Mouse (Mus musculus) megakaryocyte, embryonic 14.5 days (primary cell): ENCODE results near the gene Sost.

Experiments used
- FLI1 ChIP-seq: IDR thresholded peaks from 2 replicates; pipeline ENCODE4 v1.6.1; 2012; ENCODE audit warnings: low read length, inconsistent platforms, mixed read lengths
- GATA1 ChIP-seq: IDR thresholded peaks from 3 replicates; pipeline ENCODE4 v1.6.1; 2012; ENCODE audit warnings: mixed read lengths, low read length, inconsistent platforms, borderline replicate concordance

GRCm38 (mm10) chr11:101983431-101983921, 16.7 kb upstream of the Sost start:
- TF ChIP-seq GATA1 (no peak), FLI1 (no peak)
